Mouse (Mus musculus) E14TG2a.4 (cell line): ENCODE measurements around the gene Rrp36.

Experiments
- CTCF ChIP-seq: conservative IDR thresholded peaks from 2 replicates; pipeline ENCODE4 v1.5.1; 2014; ENCODE audit warnings: low read length
- NANOG ChIP-seq: IDR thresholded peaks from 2 replicates; pipeline ENCODE4 v1.6.1; 2014; ENCODE audit warnings: borderline replicate concordance, low read length, mixed read lengths
- POU5F1 ChIP-seq: IDR thresholded peaks from 2 replicates; pipeline ENCODE4 v1.6.1; 2014; ENCODE audit warnings: low read length, borderline replicate concordance

DNA sequence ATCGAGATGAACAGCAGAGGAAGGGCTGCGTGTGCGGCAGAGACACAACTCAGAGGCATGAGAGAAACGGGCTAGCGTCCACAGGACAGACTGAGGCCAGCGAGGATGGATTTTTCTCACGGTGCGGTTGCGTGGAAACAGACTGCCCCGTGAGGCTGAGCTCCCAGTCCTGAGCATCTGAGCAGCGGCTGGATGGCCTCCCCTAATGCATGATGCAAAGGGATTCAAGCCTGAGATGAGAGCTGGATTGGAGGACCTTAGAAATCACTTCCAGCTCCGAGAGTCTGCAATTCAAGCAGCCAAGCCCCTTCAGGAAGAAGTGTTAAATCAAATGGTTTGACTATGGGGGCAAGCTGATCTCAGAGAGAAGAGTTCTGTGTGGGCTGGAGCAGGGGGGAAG, 27.3 kb upstream of the Rrp36 start:
- no peak for TF ChIP-seq CTCF
- TF ChIP-seq POU5F1, result no peak
- no peak for TF ChIP-seq NANOG
